In genomic region chr5:53444030-53444429, GRCm38 (mm10) we compare ENCODE assay signal across 11 mouse cellular contexts. TPM values are rescaled to one million over a fixed set of nuclear protein-coding genes. Genes with fewer than 3 reads are reported as not detected.
DNase-seq lines count a peak whose midpoint lies in the region; ATAC-seq and TF ChIP-seq lines count a peak whose summit lies in the region.
"Had no signal": no experiment of that assay in that cellular context is flagged by ENCODE, and none has a peak within 500 bp of the region (broad histone marks: within the 10 kb centered on the region; RNA-seq: fewer than 3 reads in every experiment).

No protein-coding gene starts in this region.

- no peak overlapping the region for H3K4me2 ChIP-seq in heart, embryonic 16.5 days (ENCODE audit: low read depth, low read length)
- H3K4me2 ChIP-seq in embryonic facial prominence, embryonic 15.5 days (replicated peaks), result no peak overlapping the region
- H3K4me2 ChIP-seq: heart, embryonic 15.5 days; limb, embryonic 13.5 days had no signal

- intact Hi-C loops in left cerebral cortex, adult 2 months (cut with DNase I), result no loop called here

- no peaks in the 10 kb centered on the region for H3K4me1 ChIP-seq in heart, embryonic 16.5 days (ENCODE audit: control insufficient read depth, insufficient read depth, low read length)
- peaks cover 5% of the 10 kb centered on the region; the same call in 1 of the 2 replicates for H3K4me1 ChIP-seq in embryonic facial prominence, embryonic 15.5 days
- H3K4me1 ChIP-seq: heart, embryonic 15.5 days; limb, embryonic 13.5 days had no signal

- no peak for DNase-seq in heart, adult 8-10 months (ENCODE audit: low spot score)
- DNase-seq in Muller cell, postnatal 12 days (ENCODE audit: inconsistent ontology term), result peak; percentile 12
- DNase-seq in lung, postnatal 36 days, result peak; percentile 61
- DNase-seq in layer of hippocampus, postnatal 25 days (ENCODE audit: extremely low spot score in 1 of 2, low spot score in 1 of 2), result no peak
- DNase-seq in thymus, postnatal 10 days (ENCODE audit: low spot score in 2 of 2), result no peak
- DNase-seq in left cerebral cortex, adult 2 months (ENCODE audit: extremely low spot score in 1 of 2, low spot score in 2 of 2), result no peak

- H3K36me3 ChIP-seq in heart, embryonic 16.5 days (ENCODE audit: control insufficient read depth, insufficient read depth), result no peaks in the 10 kb centered on the region
- H3K36me3 ChIP-seq in embryonic facial prominence, embryonic 15.5 days, result no peaks in the 10 kb centered on the region
- H3K36me3 ChIP-seq: G1E; heart, embryonic 15.5 days; limb, embryonic 13.5 days had no signal

- 89% methylated on average over 5 of the region's 5 CpGs for WGBS in heart, embryonic 16.5 days
- 66% methylated on average over 5 of the region's 5 CpGs for WGBS in embryonic facial prominence, embryonic 15.5 days

- no peaks in the 10 kb centered on the region for H3K27me3 ChIP-seq in heart, embryonic 16.5 days (ENCODE audit: control insufficient read depth, insufficient read depth, low read length)
- no peaks in the 10 kb centered on the region for H3K27me3 ChIP-seq in embryonic facial prominence, embryonic 15.5 days
- H3K27me3 ChIP-seq: heart, embryonic 15.5 days; limb, embryonic 13.5 days had no signal

- H3K27ac ChIP-seq in heart, embryonic 16.5 days (ENCODE audit: low read length), result no peak overlapping the region
- no peak overlapping the region for H3K27ac ChIP-seq in embryonic facial prominence, embryonic 15.5 days (replicated peaks)
- no peak overlapping the region for H3K27ac ChIP-seq in left cerebral cortex, adult 2 months
- H3K27ac ChIP-seq: heart, embryonic 15.5 days; limb, embryonic 13.5 days had no signal

- H3K4me3 ChIP-seq in heart, embryonic 16.5 days (ENCODE audit: low read length), result no peak overlapping the region
- no peak overlapping the region for H3K4me3 ChIP-seq in embryonic facial prominence, embryonic 15.5 days (replicated peaks)
- no peak overlapping the region for H3K4me3 ChIP-seq in left cerebral cortex, adult 2 months
- H3K4me3 ChIP-seq: heart, embryonic 15.5 days; limb, embryonic 13.5 days had no signal

- no peak for TF ChIP-seq CTCF in left cerebral cortex, adult 2 months (IDR thresholded peaks at IDR 0.05)

- peak; percentile 37; the same call in 1 of the 2 replicates for ATAC-seq in heart, embryonic 16.5 days (replicated peaks; ENCODE audit: extremely low read depth, insufficient read depth, low FRiP score)
- peak; percentile 57; the same call in 1 of the 2 replicates for ATAC-seq in embryonic facial prominence, embryonic 15.5 days (ENCODE audit: insufficient number of reproducible peaks, low FRiP score, low TSS enrichment, low read depth)

- H3K9me3 ChIP-seq in heart, embryonic 16.5 days (replicated peaks; ENCODE audit: control insufficient read depth, low read length), result no peaks in the 10 kb centered on the region
- no peaks in the 10 kb centered on the region for H3K9me3 ChIP-seq in embryonic facial prominence, embryonic 15.5 days (replicated peaks)
- H3K9me3 ChIP-seq: G1E; heart, embryonic 15.5 days; limb, embryonic 13.5 days had no signal

- no peak overlapping the region for H3K9ac ChIP-seq in heart, embryonic 16.5 days (ENCODE audit: low read length)
- H3K9ac ChIP-seq in embryonic facial prominence, embryonic 15.5 days, result no peak overlapping the region
- H3K9ac ChIP-seq: heart, embryonic 15.5 days; limb, embryonic 13.5 days had no signal

RNA-seq across cellular contexts. Expression of gene Rbpj, which starts 21.9 kb away (rescaled TPM):
- polyA plus RNA-seq in heart, embryonic 16.5 days (2015; fragmentation: Nextera tagmentation; extraction: Ambion mirVana), result 20.3 and 20.5 TPM in 2 replicates
- 10 to 100 TPM; 23.6 to 26.3 (median 25.9) TPM for total RNA-seq in heart, adult 8-10 months (2022)
- 36.4 and 37.6 TPM in 2 replicates for polyA plus RNA-seq in embryonic facial prominence, embryonic 15.5 days (2015; fragmentation: Nextera tagmentation; extraction: Ambion mirVana)
- total RNA-seq in layer of hippocampus, postnatal 25 days (2021), result 10 to 100 TPM; 21.7 to 22.0 TPM
- 10 to 100 TPM; 32.8 to 33.2 TPM for total RNA-seq in left cerebral cortex, adult 2 months (2021)

Comparison
In these comparisons a context has a peak if more than half of its experiments do, and no peak if none do; other contexts are left out.
1. DNase-seq: peak in Muller cell, postnatal 12 days (single experiment) and lung, postnatal 36 days (single experiment); none in heart, adult 8-10 months (single experiment), layer of hippocampus, postnatal 25 days (0 of 2), thymus, postnatal 10 days (0 of 2) and left cerebral cortex, adult 2 months (0 of 2).